Mouse (Mus musculus) regulatory T cell (primary cell): ENCODE results near the gene Best1.

Experiments used
- in situ Hi-C: fragments of 300-600 bp; cut with MboI, MseI; formaldehyde crosslinking; loops from one replicate; pipeline ENCODE4 v1.15.1; 2025; ENCODE audit warnings: high pct_unique_total_duplicates

The Best1 gene

GRCm38 (mm10) chr19:9938156-9938823 lies 63.1 kb downstream of the Best1 start:
- in situ Hi-C loops = no loop called here

- in situ Hi-C loops = no loop called here
Measured at GRCm38 (mm10) chr19:9937428-9937827, 64.0 kb downstream of the Best1 start.

DNA sequence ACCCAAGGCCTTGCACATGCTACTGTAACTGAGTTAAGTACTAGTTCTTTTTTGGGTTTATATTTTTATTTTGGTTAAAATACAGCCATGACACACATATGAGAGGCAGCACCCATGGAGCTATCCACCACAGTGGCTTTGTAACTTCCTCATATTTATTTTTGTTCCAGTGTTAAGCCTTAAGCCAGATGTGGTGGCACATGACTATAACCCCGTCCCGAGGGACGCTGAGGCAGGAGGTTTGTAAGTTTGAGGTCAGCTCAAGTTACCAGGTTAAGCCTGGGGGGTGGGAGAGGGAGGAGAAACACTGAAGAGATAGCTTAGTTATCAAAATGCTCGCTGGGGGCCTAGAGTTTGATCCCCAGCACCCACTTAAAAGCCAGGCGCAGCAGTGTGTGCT lies 64.9 kb downstream of the Best1 start:
- in situ Hi-C loops = no loop called here
